Mouse (Mus musculus): ENCODE measurements around the gene Vps33b.

The Vps33b gene

GRCm38 (mm10) chr7:80268897-80269750, at the start of gene Vps33b:
Gene Vps33b, plus strand, starts transcription at chr7:80269649.
- in situ Hi-C loops (cut with MseI, MboI), result no loop called here

- in situ Hi-C loops (cut with MseI, MboI), result no loop called here
Observed at GRCm38 (mm10) chr7:80220237-80220797, 49.1 kb upstream of the Vps33b start.

GRCm38 (mm10) chr7:80221179-80221750, 48.2 kb upstream of the Vps33b start:
- in situ Hi-C loops (cut with MseI, MboI), result no loop called here

- in situ Hi-C loops (cut with MseI, MboI), result no loop called here
Observed at GRCm38 (mm10) chr7:80227065-80227464, 42.4 kb upstream of the Vps33b start.

GRCm38 (mm10) chr7:80230196-80230595, 39.3 kb upstream of the Vps33b start:
- in situ Hi-C loops (cut with MseI, MboI), result no loop called here

GRCm38 (mm10) chr7:80231971-80232488, 37.4 kb upstream of the Vps33b start:
- in situ Hi-C loops (cut with MseI, MboI), result no loop called here

- in situ Hi-C loops (cut with MseI, MboI), result no loop called here
Observed at GRCm38 (mm10) chr7:80232489-80233029, 36.9 kb upstream of the Vps33b start, which contains the start of the genes Cib1 and Gdpgp1. Gene Cib1, minus strand, starts transcription at chr7:80232813. Gene Gdpgp1, plus strand, starts transcription at chr7:80232865.

- in situ Hi-C loops (cut with MseI, MboI), result no loop called here
Observed at GRCm38 (mm10) chr7:80233799-80234198, 35.6 kb upstream of the Vps33b start.

GRCm38 (mm10) chr7:80238542-80238941, 30.9 kb upstream of the Vps33b start:
- in situ Hi-C loops (cut with MseI, MboI), result no loop called here

GRCm38 (mm10) chr7:80241661-80242060, 27.8 kb upstream of the Vps33b start:
- in situ Hi-C loops (cut with MseI, MboI), result no loop called here

- in situ Hi-C loops (cut with MseI, MboI), result no loop called here
Observed at GRCm38 (mm10) chr7:80244851-80245250, 24.6 kb upstream of the Vps33b start.

GRCm38 (mm10) chr7:80246148-80246721, 23.2 kb upstream of the Vps33b start, which contains the start of gene Ttll13:
Gene Ttll13, plus strand, starts transcription at chr7:80246376.
- in situ Hi-C loops (cut with MseI, MboI), result no loop called here

- in situ Hi-C loops (cut with MseI, MboI), result no loop called here
Observed at GRCm38 (mm10) chr7:80246859-80247258, 22.6 kb upstream of the Vps33b start.

GRCm38 (mm10) chr7:80252437-80252836, 17.0 kb upstream of the Vps33b start:
- in situ Hi-C loops (cut with MseI, MboI), result no loop called here

GRCm38 (mm10) chr7:80252886-80253285, 16.6 kb upstream of the Vps33b start:
- in situ Hi-C loops (cut with MseI, MboI), result no loop called here

GRCm38 (mm10) chr7:80255981-80256380, 13.5 kb upstream of the Vps33b start:
- in situ Hi-C loops (cut with MseI, MboI), result no loop called here

- in situ Hi-C loops (cut with MseI, MboI), result no loop called here
Observed at GRCm38 (mm10) chr7:80257706-80258105, 11.7 kb upstream of the Vps33b start.

- in situ Hi-C loops (cut with MseI, MboI), result no loop called here
Observed at GRCm38 (mm10) chr7:80260625-80261371, 8.7 kb upstream of the Vps33b start, which contains the start of gene Ngrn. Gene Ngrn, plus strand, starts transcription at chr7:80261215.

GRCm38 (mm10) chr7:80261372-80261990, 8.0 kb upstream of the Vps33b start:
- in situ Hi-C loops (cut with MseI, MboI), result no loop called here

- in situ Hi-C loops (cut with MseI, MboI), result no loop called here
Observed at GRCm38 (mm10) chr7:80264606-80265005, 4.8 kb upstream of the Vps33b start.
